Mouse (Mus musculus): ENCODE measurements around the gene Rbfox3. TPM values are rescaled to one million over a fixed set of nuclear protein-coding genes. Genes with fewer than 3 reads are reported as not detected.

Gene Rbfox3
- polyA plus RNA-seq, 1 experiment from 2014 or later: 8.2 TPM

- Histone ChIP-seq H3K4me3 (ENCODE audit: low read depth, low read length) (no peak overlapping the region), H3K9me3 (ENCODE audit: control insufficient read depth, low read length) (no peaks in the 10 kb centered on the region), H3K27ac (ENCODE audit: low read depth, low read length) (no peak overlapping the region), H3K27me3 (ENCODE audit: control insufficient read depth, insufficient read depth, low read length) (no peaks in the 10 kb centered on the region), H3K4me2 (no peak overlapping the region), H3K36me3 (ENCODE audit: control insufficient read depth, insufficient read depth, low read length) (no peaks in the 10 kb centered on the region), H3K9ac (ENCODE audit: low read length) (no peak overlapping the region), H3K4me1 (ENCODE audit: control insufficient read depth, insufficient read depth, low read length) (0 out of 2 replicates have a peak, but pooled peaks cover 5% of the 10 kb centered on the region)
- WGBS: 68% methylated on average over 4 of the region's 4 CpGs
- ATAC-seq (ENCODE audit: low FRiP score) (no peak), DNase-seq (ENCODE audit: low spot score, missing footprints) (no peak)
Observed at GRCm38 (mm10) chr11:118754535-118754934, 156.9 kb downstream of the Rbfox3 start.

GRCm38 (mm10) chr11:118751879-118752616 lies 159.3 kb downstream of the Rbfox3 start:
- no peak overlapping the region for H3K4me2 ChIP-seq
- H3K36me3 ChIP-seq (ENCODE audit: control insufficient read depth, insufficient read depth, low read length): no peaks in the 10 kb centered on the region
- H3K9ac ChIP-seq (ENCODE audit: low read length): no peak overlapping the region
- H3K4me3 ChIP-seq (ENCODE audit: low read depth, low read length): no peak overlapping the region
- 68% methylated on average over 7 of the region's 7 CpGs for WGBS
- H3K27ac ChIP-seq (ENCODE audit: low read depth, low read length): no peak overlapping the region
- DNase-seq (ENCODE audit: low spot score, missing footprints) (no peak), ATAC-seq (ENCODE audit: low FRiP score) (no peak)
- H3K27me3 ChIP-seq (ENCODE audit: control insufficient read depth, insufficient read depth, low read length): no peaks in the 10 kb centered on the region
- H3K9me3 ChIP-seq (ENCODE audit: control insufficient read depth, low read length): no peaks in the 10 kb centered on the region
- H3K4me1 ChIP-seq (ENCODE audit: control insufficient read depth, insufficient read depth, low read length): 0 out of 2 replicates have a peak, but pooled peaks cover 5% of the 10 kb centered on the region

- ATAC-seq (ENCODE audit: low FRiP score) (no peak), DNase-seq (ENCODE audit: low spot score, missing footprints) (no peak)
- H3K27me3 ChIP-seq (ENCODE audit: control insufficient read depth, insufficient read depth, low read length): no peaks in the 10 kb centered on the region
- no peak overlapping the region for H3K27ac ChIP-seq (ENCODE audit: low read depth, low read length)
- peaks cover 6% of the 10 kb centered on the region for H3K4me1 ChIP-seq (ENCODE audit: control insufficient read depth, insufficient read depth, low read length)
- no peak overlapping the region for H3K4me3 ChIP-seq (ENCODE audit: low read depth, low read length)
- H3K4me2 ChIP-seq: no peak overlapping the region
- H3K9ac ChIP-seq (ENCODE audit: low read length): no peak overlapping the region
- H3K36me3 ChIP-seq (ENCODE audit: control insufficient read depth, insufficient read depth, low read length): no peaks in the 10 kb centered on the region
- H3K9me3 ChIP-seq (ENCODE audit: control insufficient read depth, low read length): no peaks in the 10 kb centered on the region
- 86% methylated on average over 11 of the region's 11 CpGs for WGBS
Observed at GRCm38 (mm10) chr11:118750745-118751330, 160.6 kb downstream of the Rbfox3 start.

- H3K4me1 ChIP-seq (ENCODE audit: control insufficient read depth, insufficient read depth, low read length): peaks cover 16% of the 10 kb centered on the region
Observed at GRCm38 (mm10) chr11:118749541-118749940, 161.9 kb downstream of the Rbfox3 start.

GRCm38 (mm10) chr11:118748622-118749021 lies 162.8 kb downstream of the Rbfox3 start:
- H3K4me1 ChIP-seq (ENCODE audit: control insufficient read depth, insufficient read depth, low read length): peaks cover 21% of the 10 kb centered on the region
- DNase-seq (ENCODE audit: low spot score, missing footprints): no peak

More at GRCm38 (mm10) chr11:118749541-118749940, 161.9 kb downstream of the Rbfox3 start:
- 83% methylated on average over 1 of the region's 1 CpGs for WGBS
- ATAC-seq (ENCODE audit: low FRiP score) (no peak), DNase-seq (ENCODE audit: low spot score, missing footprints) (no peak)
- H3K36me3 ChIP-seq (ENCODE audit: control insufficient read depth, insufficient read depth, low read length): no peaks in the 10 kb centered on the region
- no peaks in the 10 kb centered on the region for H3K27me3 ChIP-seq (ENCODE audit: control insufficient read depth, insufficient read depth, low read length)
- H3K9ac ChIP-seq (ENCODE audit: low read length): no peak overlapping the region
- no peaks in the 10 kb centered on the region for H3K9me3 ChIP-seq (ENCODE audit: control insufficient read depth, low read length)
- H3K4me3 ChIP-seq (ENCODE audit: low read depth, low read length): no peak overlapping the region
- H3K4me2 ChIP-seq: no peak overlapping the region
- no peak overlapping the region for H3K27ac ChIP-seq (ENCODE audit: low read depth, low read length)

GRCm38 (mm10) chr11:118745279-118745678 lies 166.1 kb downstream of the Rbfox3 start:
- peaks cover 16% of the 10 kb centered on the region for H3K4me1 ChIP-seq (ENCODE audit: control insufficient read depth, insufficient read depth, low read length)
- ATAC-seq (ENCODE audit: low FRiP score) (peak; percentile 34; the same call in 1 of the 2 replicates), DNase-seq (ENCODE audit: low spot score, missing footprints) (no peak)
- no peaks in the 10 kb centered on the region for H3K9me3 ChIP-seq (ENCODE audit: control insufficient read depth, low read length)
- H3K4me3 ChIP-seq (ENCODE audit: low read depth, low read length): no peak overlapping the region
- no peak overlapping the region for H3K9ac ChIP-seq (ENCODE audit: low read length)
- peaks cover 3% of the 10 kb centered on the region; the same call in 1 of the 2 replicates for H3K27me3 ChIP-seq (ENCODE audit: control insufficient read depth, insufficient read depth, low read length)
- H3K36me3 ChIP-seq (ENCODE audit: control insufficient read depth, insufficient read depth, low read length): no peaks in the 10 kb centered on the region
- peak overlapping the region; percentile 31; the same call in 1 of the 2 replicates for H3K27ac ChIP-seq (ENCODE audit: low read depth, low read length)
- H3K4me2 ChIP-seq: peak overlapping the region; percentile 42; the same call in 1 of the 2 replicates

More at GRCm38 (mm10) chr11:118748622-118749021, 162.8 kb downstream of the Rbfox3 start:
- H3K4me3 ChIP-seq (ENCODE audit: low read depth, low read length): no peak overlapping the region
- H3K27ac ChIP-seq (ENCODE audit: low read depth, low read length): no peak overlapping the region
- no peak overlapping the region for H3K9ac ChIP-seq (ENCODE audit: low read length)
- no peak overlapping the region for H3K4me2 ChIP-seq
- H3K36me3 ChIP-seq (ENCODE audit: control insufficient read depth, insufficient read depth, low read length): no peaks in the 10 kb centered on the region
- no peaks in the 10 kb centered on the region; the same call in 1 of the 2 replicates for H3K27me3 ChIP-seq (ENCODE audit: control insufficient read depth, insufficient read depth, low read length)
- WGBS: 83% methylated on average over 10 of the region's 10 CpGs
- H3K9me3 ChIP-seq (ENCODE audit: control insufficient read depth, low read length): no peaks in the 10 kb centered on the region
- no peak for ATAC-seq (ENCODE audit: low FRiP score)

- Histone ChIP-seq H3K9ac (ENCODE audit: low read length) (peak overlapping the region; percentile 10; the same call in 1 of the 2 replicates), H3K4me1 (ENCODE audit: control insufficient read depth, insufficient read depth, low read length) (peaks cover 18% of the 10 kb centered on the region), H3K4me3 (ENCODE audit: low read depth, low read length) (peak overlapping the region; percentile 16; the same call in 1 of the 2 replicates), H3K36me3 (ENCODE audit: control insufficient read depth, insufficient read depth, low read length) (no peaks in the 10 kb centered on the region), H3K27ac (ENCODE audit: low read depth, low read length) (peak overlapping the region; percentile 59), H3K9me3 (ENCODE audit: control insufficient read depth, low read length) (no peaks in the 10 kb centered on the region), H3K4me2 (peak overlapping the region; percentile 42), H3K27me3 (ENCODE audit: control insufficient read depth, insufficient read depth, low read length) (peaks cover 3% of the 10 kb centered on the region; the same call in 1 of the 2 replicates)
- DNase-seq (ENCODE audit: low spot score, missing footprints): peak; percentile 96
- 3% methylated on average over 15 of the region's 15 CpGs for WGBS
- ATAC-seq (ENCODE audit: low FRiP score): peak; percentile 83
Observed at GRCm38 (mm10) chr11:118744782-118745181, 166.6 kb downstream of the Rbfox3 start.

- Histone ChIP-seq H3K4me2 (no peak overlapping the region), H3K36me3 (ENCODE audit: control insufficient read depth, insufficient read depth, low read length) (no peaks in the 10 kb centered on the region), H3K4me3 (ENCODE audit: low read depth, low read length) (no peak overlapping the region), H3K27me3 (ENCODE audit: control insufficient read depth, insufficient read depth, low read length) (peaks cover 3% of the 10 kb centered on the region; the same call in 1 of the 2 replicates), H3K4me1 (ENCODE audit: control insufficient read depth, insufficient read depth, low read length) (peaks cover 28% of the 10 kb centered on the region), H3K9me3 (ENCODE audit: control insufficient read depth, low read length) (no peaks in the 10 kb centered on the region), H3K9ac (ENCODE audit: low read length) (no peak overlapping the region), H3K27ac (ENCODE audit: low read depth, low read length) (no peak overlapping the region)
- DNase-seq (ENCODE audit: low spot score, missing footprints) (peak; percentile 92), ATAC-seq (ENCODE audit: low FRiP score) (no peak)
- WGBS: 18% methylated on average over 3 of the region's 3 CpGs
Observed at GRCm38 (mm10) chr11:118742762-118743161, 168.6 kb downstream of the Rbfox3 start.

GRCm38 (mm10) chr11:118741262-118741661 lies 170.1 kb downstream of the Rbfox3 start:
- Histone ChIP-seq H3K9ac (ENCODE audit: low read length) (no peak overlapping the region), H3K4me2 (no peak overlapping the region), H3K36me3 (ENCODE audit: control insufficient read depth, insufficient read depth, low read length) (no peaks in the 10 kb centered on the region), H3K27me3 (ENCODE audit: control insufficient read depth, insufficient read depth, low read length) (peaks cover 3% of the 10 kb centered on the region; the same call in 1 of the 2 replicates), H3K27ac (ENCODE audit: low read depth, low read length) (no peak overlapping the region), H3K4me3 (ENCODE audit: low read depth, low read length) (no peak overlapping the region), H3K9me3 (ENCODE audit: control insufficient read depth, low read length) (no peaks in the 10 kb centered on the region), H3K4me1 (ENCODE audit: control insufficient read depth, insufficient read depth, low read length) (peaks cover 31% of the 10 kb centered on the region)
- DNase-seq (ENCODE audit: low spot score, missing footprints) (peak; percentile 84), ATAC-seq (ENCODE audit: low FRiP score) (no peak)
- WGBS: 39% methylated on average over 6 of the region's 6 CpGs
